Mouse (Mus musculus): ENCODE data around the gene Rangrf.

- TF ChIP-seq CTCF (IDR thresholded peaks at IDR 0.05; ENCODE audit: low read depth, low read length): no peak
- no peak for TF ChIP-seq GATA1 (IDR thresholded peaks at IDR 0.05; ENCODE audit: borderline replicate concordance, low read length)
- no peak for TF ChIP-seq POLR2AphosphoS5 (IDR thresholded peaks at IDR 0.05; ENCODE audit: insufficient replicate concordance, low read depth, low read length)
Observed at GRCm38 (mm10) chr11:68924749-68925148, 50.2 kb downstream of the Rangrf start.

Measured in G1E (cell line).